Mouse (Mus musculus) liver, embryonic 14.5 days (tissue): ENCODE measurements around the gene Cd96.

Source experiments
- CTCF ChIP-seq: IDR thresholded peaks from 2 replicates; pipeline ENCODE4 v1.5.1; 2016; ENCODE audit warnings: antibody characterized with exemption, low read depth, control low read depth
- EP300 ChIP-seq: IDR thresholded peaks from 2 replicates; pipeline ENCODE4 v1.6.1; 2016; ENCODE audit warnings: antibody characterized with exemption, low read depth

- TF ChIP-seq CTCF (no peak), EP300 (no peak)
These were observed 46.9 kb upstream of the Cd96 start for GRCm38 (mm10) chr16:46166971-46167370.
